Mouse (Mus musculus) testis, adult 2 months (tissue): ENCODE results near the gene Cfap61. TPM values are rescaled to one million over a fixed set of nuclear protein-coding genes. Genes with fewer than 3 reads are reported as not detected.

ENCODE experiments used
- H3K27ac ChIP-seq: fragments of 200-500 bp; 2 replicates; pipeline ENCODE4 v1.5.1; 2012; ENCODE audit warnings: low read depth, low read length; ENCODE audit not compliant: control insufficient read depth, insufficient read depth
- H3K27me3 ChIP-seq: fragments of 200-500 bp; 2 replicates; pipeline ENCODE4 v1.6.1; 2012; ENCODE audit warnings: mild to moderate bottlenecking, low read length, moderate library complexity; ENCODE audit not compliant: control insufficient read depth, insufficient read depth
- H3K36me3 ChIP-seq: fragments of 200-500 bp; 2 replicates; pipeline ENCODE4 v1.6.1; 2012; ENCODE audit warnings: mild to moderate bottlenecking, low read length; ENCODE audit not compliant: control insufficient read depth, insufficient read depth
- H3K4me1 ChIP-seq: fragments of 200-500 bp; 2 replicates; pipeline ENCODE4 v1.6.1; 2012; ENCODE audit warnings: low read length; ENCODE audit not compliant: control insufficient read depth, insufficient read depth
- H3K4me3 ChIP-seq: fragments of 200-500 bp; 2 replicates; pipeline ENCODE4 v1.5.1; 2012; ENCODE audit warnings: low read depth, mild to moderate bottlenecking, low read length, moderate library complexity, mixed read lengths; ENCODE audit not compliant: control insufficient read depth
- CTCF ChIP-seq: fragments of 200-500 bp; IDR thresholded peaks from 2 replicates; pipeline ENCODE4 v1.5.1; 2012; ENCODE audit warnings: low read depth, mild to moderate bottlenecking, inconsistent platforms, low read length, moderate library complexity; ENCODE audit not compliant: control insufficient read depth, insufficient read depth, insufficient replicate concordance
- POLR2A ChIP-seq: fragments of 200-500 bp; IDR thresholded peaks from 2 replicates; pipeline ENCODE4 v1.6.1; 2012; ENCODE audit warnings: low read depth, mild to moderate bottlenecking, inconsistent platforms, low read length, moderate library complexity; ENCODE audit not compliant: control insufficient read depth
- polyA plus RNA-seq: library from polyadenylated mRNA; depleted of rRNA; stranded (reverse); fragments of >200 nt; gene quantifications from 2 replicates; pipeline ENCODE4 v1.2.3, GENCODE M21; 2012

Gene Cfap61
- polyA plus RNA-seq, 1 experiment: 83.5 TPM

- Histone ChIP-seq H3K4me3 (no peak overlapping the region), H3K4me1 (peaks cover 3% of the 10 kb centered on the region; the same call in 1 of the 2 replicates), H3K27ac (no peak overlapping the region), H3K36me3 (no peaks in the 10 kb centered on the region), H3K27me3 (no peaks in the 10 kb centered on the region)
- TF ChIP-seq CTCF (no peak), POLR2A (no peak)
Measured at GRCm38 (mm10) chr2:146073300-146073699, 138.7 kb downstream of the Cfap61 start.

- Histone ChIP-seq H3K27ac (no peak overlapping the region), H3K4me1 (peaks cover 3% of the 10 kb centered on the region; the same call in 1 of the 2 replicates), H3K27me3 (no peaks in the 10 kb centered on the region), H3K36me3 (no peaks in the 10 kb centered on the region), H3K4me3 (no peak overlapping the region)
- TF ChIP-seq POLR2A: no peak
- no peak for TF ChIP-seq CTCF
Measured at GRCm38 (mm10) chr2:146077117-146077516, 142.5 kb downstream of the Cfap61 start.

GRCm38 (mm10) chr2:146080282-146080681, 145.7 kb downstream of the Cfap61 start:
- no peak overlapping the region for H3K27ac ChIP-seq
- H3K27me3 ChIP-seq: no peaks in the 10 kb centered on the region
- no peaks in the 10 kb centered on the region for H3K4me1 ChIP-seq
- no peak overlapping the region for H3K4me3 ChIP-seq
- TF ChIP-seq CTCF (no peak), POLR2A (no peak)
- no peaks in the 10 kb centered on the region for H3K36me3 ChIP-seq

- Histone ChIP-seq H3K27ac (no peak overlapping the region), H3K4me1 (no peaks in the 10 kb centered on the region), H3K4me3 (no peak overlapping the region), H3K27me3 (no peaks in the 10 kb centered on the region), H3K36me3 (no peaks in the 10 kb centered on the region)
- TF ChIP-seq CTCF: no peak
- TF ChIP-seq POLR2A: no peak
Measured at GRCm38 (mm10) chr2:146083326-146083871, 148.8 kb downstream of the Cfap61 start.

GRCm38 (mm10) chr2:146087411-146087810, 152.8 kb downstream of the Cfap61 start:
- no peak overlapping the region for H3K4me3 ChIP-seq
- no peaks in the 10 kb centered on the region for H3K4me1 ChIP-seq
- no peaks in the 10 kb centered on the region for H3K36me3 ChIP-seq
- no peak overlapping the region for H3K27ac ChIP-seq
- no peak for TF ChIP-seq CTCF
- TF ChIP-seq POLR2A: no peak
- no peaks in the 10 kb centered on the region for H3K27me3 ChIP-seq

- no peaks in the 10 kb centered on the region for H3K36me3 ChIP-seq
- H3K27ac ChIP-seq: no peak overlapping the region
- no peaks in the 10 kb centered on the region for H3K27me3 ChIP-seq
- H3K4me3 ChIP-seq: no peak overlapping the region
- H3K4me1 ChIP-seq: no peaks in the 10 kb centered on the region
- no peak for TF ChIP-seq CTCF
- TF ChIP-seq POLR2A: no peak
Measured at GRCm38 (mm10) chr2:146089157-146089692, 154.6 kb downstream of the Cfap61 start.

- no peaks in the 10 kb centered on the region for H3K27me3 ChIP-seq
- TF ChIP-seq POLR2A: no peak
- no peak for TF ChIP-seq CTCF
- H3K4me3 ChIP-seq: no peak overlapping the region
Measured at GRCm38 (mm10) chr2:146097532-146097931, 162.9 kb downstream of the Cfap61 start.

More at GRCm38 (mm10) chr2:146097532-146097931, 162.9 kb downstream of the Cfap61 start:
- no peaks in the 10 kb centered on the region for H3K36me3 ChIP-seq
- no peak overlapping the region for H3K27ac ChIP-seq
- peaks cover 5% of the 10 kb centered on the region for H3K4me1 ChIP-seq
